34 mouse cellular contexts compared by ENCODE assay signal in the genomic region with DNA sequence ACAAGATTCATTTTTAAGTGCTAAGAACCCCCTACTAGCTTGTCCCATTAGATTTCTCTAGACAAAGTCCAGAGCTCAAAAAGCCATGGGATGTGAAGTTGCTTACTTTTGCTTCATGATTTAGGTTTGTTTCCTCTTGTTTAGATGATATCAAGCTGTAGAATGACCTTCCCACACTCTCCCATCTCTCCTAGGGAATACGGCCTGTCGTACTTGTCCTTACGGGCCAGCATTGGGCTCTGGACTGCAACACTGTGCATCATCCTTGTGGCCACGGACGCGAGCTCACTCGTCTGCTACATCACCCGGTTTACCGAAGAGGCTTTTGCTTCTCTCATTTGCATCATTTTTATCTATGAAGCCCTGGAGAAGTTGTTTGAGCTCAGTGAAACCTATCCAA.
"Had no signal": no experiment of that assay in that cellular context is flagged by ENCODE, and none has a peak within 500 bp of the region (broad histone marks: within the 10 kb centered on the region; RNA-seq: fewer than 3 reads in every experiment).

No protein-coding gene starts in this region.

- ATAC-seq: hindbrain, embryonic 16.5 days; hindbrain, postnatal 0 days; inflammation-experienced regulatory T-cells, adult 6 months had no signal

- H3K9ac ChIP-seq: heart, embryonic 12.5 days; heart, embryonic 13.5 days; heart, embryonic 15.5 days; hindbrain, embryonic 12.5 days; hindbrain, embryonic 13.5 days; hindbrain, embryonic 14.5 days; hindbrain, embryonic 15.5 days; kidney, embryonic 15.5 days had no signal

- H3K27me3 ChIP-seq: heart, embryonic 12.5 days; heart, embryonic 13.5 days; heart, embryonic 15.5 days; hindbrain, embryonic 12.5 days; hindbrain, embryonic 13.5 days; hindbrain, embryonic 15.5 days; kidney, embryonic 15.5 days had no signal

- DNase-seq: heart, adult 2 months; heart, postnatal 10 days; heart, postnatal 14 days; heart, postnatal 36 days; heart, postnatal 4 days; kidney, adult 11 months; kidney, adult 18-20 months; kidney, adult 2 months; kidney, adult 8-10 months; kidney, adult 9 months; kidney, postnatal 10 days; kidney, postnatal 14 days; kidney, postnatal 25 days; kidney, postnatal 36 days; kidney, postnatal 4 days; layer of hippocampus, adult 9-11 months; layer of hippocampus, postnatal 36 days had no signal

- H3K4me2 ChIP-seq: heart, embryonic 11.5 days; heart, embryonic 12.5 days; heart, embryonic 13.5 days; heart, embryonic 15.5 days; hindbrain, embryonic 12.5 days; hindbrain, embryonic 13.5 days; hindbrain, embryonic 14.5 days; hindbrain, embryonic 15.5 days; kidney, embryonic 15.5 days had no signal

- H3K9me3 ChIP-seq: heart, embryonic 10.5 days; heart, embryonic 12.5 days; heart, embryonic 13.5 days; heart, embryonic 15.5 days; hindbrain, embryonic 10.5 days; hindbrain, embryonic 12.5 days; hindbrain, embryonic 13.5 days; hindbrain, embryonic 15.5 days; kidney, embryonic 15.5 days had no signal

- H3K4me1 ChIP-seq: heart, embryonic 10.5 days; heart, embryonic 12.5 days; heart, embryonic 13.5 days; heart, embryonic 15.5 days; hindbrain, embryonic 10.5 days; hindbrain, embryonic 12.5 days; hindbrain, embryonic 13.5 days; hindbrain, embryonic 15.5 days; kidney, embryonic 15.5 days had no signal

- H3K36me3 ChIP-seq: heart, embryonic 10.5 days; heart, embryonic 12.5 days; heart, embryonic 13.5 days; heart, embryonic 15.5 days; hindbrain, embryonic 10.5 days; hindbrain, embryonic 12.5 days; hindbrain, embryonic 13.5 days; hindbrain, embryonic 15.5 days; kidney, embryonic 15.5 days had no signal

- H3K4me3 ChIP-seq: heart, adult 2 months; heart, embryonic 10.5 days; heart, embryonic 12.5 days; heart, embryonic 13.5 days; heart, embryonic 15.5 days; hindbrain, embryonic 10.5 days; hindbrain, embryonic 12.5 days; hindbrain, embryonic 13.5 days; hindbrain, embryonic 15.5 days; kidney, embryonic 15.5 days; layer of hippocampus, adult 2 months; left cerebral cortex, adult 2 months had no signal

- H3K27ac ChIP-seq: heart, adult 2 months; heart, embryonic 10.5 days; heart, embryonic 13.5 days; heart, embryonic 15.5 days; hindbrain, embryonic 10.5 days; hindbrain, embryonic 12.5 days; hindbrain, embryonic 13.5 days; hindbrain, embryonic 14.5 days; hindbrain, embryonic 15.5 days; hindbrain, postnatal 0 days; kidney, embryonic 15.5 days; kidney, postnatal 0 days; layer of hippocampus, adult 2 months; left cerebral cortex, adult 2 months had no signal
